Mouse (Mus musculus) adrenal gland, adult 18-20 months (tissue): ENCODE measurements at regions not wholly inside any gene's neighbourhood (a gene's known extent, or its start where the extent isn't known, plus 50 kb on each side); places are given as distances from the start of the nearest gene placed in this dataset.
"Not testable (repeated sequence)": the region's sequence is repeated elsewhere in the genome, so short reads cannot be mapped to it uniquely, and the experiment has no call there.

Source experiments
- DNase-seq, 2 experiments: peaks; one replicate each; pipeline ENCODE4 v3.0.0; 2021 to 2022; ENCODE audit warnings: low spot score in 2 of 2

- no peak for DNase-seq
These were observed 223.6 kb upstream of the Egfl6 start for GRCm38 (mm10) chrX:166809165-166809564.

- DNase-seq = no peak
These were observed 222.7 kb upstream of the Egfl6 start for GRCm38 (mm10) chrX:166808207-166808606.

GRCm38 (mm10) chrX:166805957-166806356, 220.4 kb upstream of the Egfl6 start:
- no peak for DNase-seq

GRCm38 (mm10) chrX:166805480-166805879, 220.0 kb upstream of the Egfl6 start:
- no peak for DNase-seq

GRCm38 (mm10) chrX:166803246-166803645, 217.7 kb upstream of the Egfl6 start:
- no peak for DNase-seq

- DNase-seq = no peak
These were observed 215.5 kb upstream of the Egfl6 start for GRCm38 (mm10) chrX:166801017-166801416.

- no peak for DNase-seq
These were observed 210.1 kb upstream of the Egfl6 start for GRCm38 (mm10) chrX:166795651-166796050.

- no peak for DNase-seq
These were observed 203.5 kb upstream of the Egfl6 start for GRCm38 (mm10) chrX:166789031-166789430.

- DNase-seq = not testable (repeated sequence)
These were observed 201.6 kb upstream of the Egfl6 start for GRCm38 (mm10) chrX:166787137-166787536.

GRCm38 (mm10) chrX:166785615-166786014, 200.1 kb upstream of the Egfl6 start:
- DNase-seq = no peak

GRCm38 (mm10) chrX:166783377-166783776, 197.9 kb upstream of the Egfl6 start:
- DNase-seq = no peak

- DNase-seq = no peak
These were observed 194.0 kb upstream of the Egfl6 start for GRCm38 (mm10) chrX:166779334-166780092.

- DNase-seq = no peak
These were observed 187.9 kb upstream of the Egfl6 start for GRCm38 (mm10) chrX:166773408-166773854.

- DNase-seq = no peak
These were observed 181.5 kb upstream of the Egfl6 start for GRCm38 (mm10) chrX:166766991-166767390.

GRCm38 (mm10) chrX:166765647-166766046, 180.1 kb upstream of the Egfl6 start:
- no peak for DNase-seq

GRCm38 (mm10) chrX:166762098-166762497, 176.6 kb upstream of the Egfl6 start:
- DNase-seq = no peak

- DNase-seq = no peak
These were observed 171.6 kb upstream of the Egfl6 start for GRCm38 (mm10) chrX:166757152-166757551.

GRCm38 (mm10) chrX:166754967-166755654, 169.6 kb upstream of the Egfl6 start:
- DNase-seq = no peak

- no peak for DNase-seq
These were observed 163.6 kb upstream of the Egfl6 start for GRCm38 (mm10) chrX:166749055-166749679.

GRCm38 (mm10) chrX:166731354-166731753, 145.8 kb upstream of the Egfl6 start:
- DNase-seq = no peak

- DNase-seq = no peak
These were observed 143.1 kb upstream of the Egfl6 start for GRCm38 (mm10) chrX:166728622-166728928.
